Mouse (Mus musculus): ENCODE results near the gene Epb41l1.

DNA sequence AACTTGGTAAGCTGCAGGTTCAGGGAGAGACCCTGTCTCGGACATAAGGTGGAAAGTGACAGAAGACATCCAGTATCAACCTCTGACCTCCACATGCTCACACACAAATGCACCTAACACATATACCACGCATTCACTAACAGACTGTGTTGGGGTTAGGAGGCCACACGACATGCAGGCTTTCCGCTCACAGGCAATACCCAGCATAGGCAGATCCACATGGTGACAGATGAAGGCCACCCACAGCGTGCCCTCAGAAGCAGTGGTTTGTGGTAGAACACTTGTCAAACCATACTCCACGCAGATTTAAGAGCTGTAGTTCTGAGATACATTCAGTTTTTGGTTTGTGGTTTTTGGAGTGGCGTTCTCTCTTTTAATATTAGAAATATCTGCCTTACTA, 147.9 kb downstream of the Epb41l1 start:
- TF ChIP-seq FLI1 (IDR thresholded peaks at IDR 0.05; ENCODE audit: low read length): no peak
- TF ChIP-seq GATA1 (IDR thresholded peaks at IDR 0.05; ENCODE audit: borderline replicate concordance, low read length): no peak

Data from megakaryocyte, embryonic 14.5 days (primary cell).